Mouse (Mus musculus) hindbrain, embryonic 16.5 days (tissue): Measurements from ENCODE around the gene Large1. TPM values are rescaled to one million over a fixed set of nuclear protein-coding genes. Genes with fewer than 3 reads are reported as not detected.

Experiments
- ATAC-seq: fragments of 200-750 bp; cut with Nextera tagmentation; 2 replicates; pipeline ENCODE4 v1.8.0; 2017; ENCODE audit warnings: moderate TSS enrichment, moderate library complexity
- H3K27ac ChIP-seq: fragments of 300-500 bp; sonication (generic); 2 replicates; pipeline ENCODE4 v1.5.1; 2014; ENCODE audit warnings: low read depth, mild to moderate bottlenecking, control low read depth, low read length, moderate library complexity
- H3K27me3 ChIP-seq: fragments of 300-500 bp; sonication (generic); replicated peaks from 2 replicates; pipeline ENCODE4 v1.6.1; 2014; ENCODE audit warnings: low read length; ENCODE audit not compliant: control insufficient read depth, insufficient read depth
- H3K36me3 ChIP-seq: fragments of 300-500 bp; sonication (generic); 2 replicates; pipeline ENCODE4 v1.6.1; 2014; ENCODE audit warnings: mild to moderate bottlenecking, low read length, moderate library complexity, mixed read lengths; ENCODE audit not compliant: control insufficient read depth, insufficient read depth
- H3K4me1 ChIP-seq: fragments of 300-500 bp; sonication (generic); 2 replicates; pipeline ENCODE4 v1.6.1; 2014; ENCODE audit warnings: low read depth, low read length; ENCODE audit not compliant: control insufficient read depth, insufficient read depth
- H3K4me2 ChIP-seq: fragments of 300-500 bp; sonication (generic); 2 replicates; pipeline ENCODE4 v1.6.1; 2014; ENCODE audit warnings: mild to moderate bottlenecking, low read length, control low read depth, moderate library complexity
- H3K4me3 ChIP-seq: fragments of 300-500 bp; sonication (generic); 2 replicates; pipeline ENCODE4 v1.5.1; 2014; ENCODE audit warnings: mild to moderate bottlenecking, low read length, control low read depth, moderate library complexity
- H3K9ac ChIP-seq: fragments of 300-500 bp; sonication (generic); 2 replicates; pipeline ENCODE4 v1.6.1; 2014; ENCODE audit warnings: low read depth, mild to moderate bottlenecking, control low read depth, low read length, moderate library complexity
- H3K9me3 ChIP-seq: fragments of 300-500 bp; sonication (generic); 2 replicates; pipeline ENCODE4 v1.6.1; 2014; ENCODE audit warnings: mild to moderate bottlenecking, low read length, moderate library complexity; ENCODE audit not compliant: control insufficient read depth
- WGBS: fragments of 180-500 bp; shearing (Covaris S2); extraction: QIAGEN DNeasy Blood & Tissue Kit; methylation state at CpG from one replicate; pipeline ENCODE4 v1.1.7; 2014; 5-methylcytosine and 5-hydroxymethylcytosine counted together
- polyA plus RNA-seq: library from polyadenylated mRNA; unstranded; fragments of >200 nt; fragmentation: Nextera tagmentation; extraction: Ambion mirVana; gene quantifications from 2 replicates; pipeline ENCODE4 v1.2.1, GENCODE M21; 2015

The Large1 gene
- polyA plus RNA-seq, 1 experiment from 2014 or later, result 16.3 TPM

GRCm38 (mm10) chr8:72835863-72836262 is 517.5 kb downstream of the Large1 start:
- no peak overlapping the region for H3K9ac ChIP-seq
- WGBS, result 92% methylated on average over 4 of the region's 4 CpGs
- H3K4me2 ChIP-seq, result no peak overlapping the region
- no peak overlapping the region for H3K27ac ChIP-seq
- no peak overlapping the region for H3K4me3 ChIP-seq
- H3K27me3 ChIP-seq, result no peaks in the 10 kb centered on the region
- ATAC-seq, result no peak
- peaks cover 6% of the 10 kb centered on the region; the same call in 1 of the 2 replicates for H3K36me3 ChIP-seq
- no peaks in the 10 kb centered on the region for H3K9me3 ChIP-seq
- no peaks in the 10 kb centered on the region for H3K4me1 ChIP-seq

- Histone ChIP-seq H3K27ac (no peak overlapping the region), H3K4me1 (no peaks in the 10 kb centered on the region), H3K4me3 (no peak overlapping the region), H3K4me2 (no peak overlapping the region), H3K27me3 (no peaks in the 10 kb centered on the region), H3K9ac (no peak overlapping the region), H3K9me3 (no peaks in the 10 kb centered on the region), H3K36me3 (peaks cover 6% of the 10 kb centered on the region; the same call in 1 of the 2 replicates)
- ATAC-seq, result no peak
- 76% methylated on average over 2 of the region's 2 CpGs for WGBS
Observed at GRCm38 (mm10) chr8:72833112-72833511, 520.2 kb downstream of the Large1 start.

- no peaks in the 10 kb centered on the region for H3K9me3 ChIP-seq
- no peak overlapping the region for H3K27ac ChIP-seq
- no peaks in the 10 kb centered on the region for H3K4me1 ChIP-seq
- no peak overlapping the region for H3K4me3 ChIP-seq
- peaks cover 4% of the 10 kb centered on the region; the same call in 1 of the 2 replicates for H3K36me3 ChIP-seq
- no peak overlapping the region for H3K4me2 ChIP-seq
- no peak overlapping the region for H3K9ac ChIP-seq
- ATAC-seq, result no peak
- no peaks in the 10 kb centered on the region for H3K27me3 ChIP-seq
- 85% methylated on average over 1 of the region's 1 CpGs for WGBS
Observed at GRCm38 (mm10) chr8:72832371-72832770, 521.0 kb downstream of the Large1 start.

- ATAC-seq, result no peak
- WGBS, result 92% methylated on average over 5 of the region's 5 CpGs
- Histone ChIP-seq H3K4me3 (no peak overlapping the region), H3K9ac (no peak overlapping the region), H3K9me3 (no peaks in the 10 kb centered on the region), H3K4me1 (no peaks in the 10 kb centered on the region), H3K4me2 (no peak overlapping the region), H3K27ac (no peak overlapping the region), H3K36me3 (peaks cover 10% of the 10 kb centered on the region), H3K27me3 (no peaks in the 10 kb centered on the region)
Observed at GRCm38 (mm10) chr8:72817655-72818349, 535.5 kb downstream of the Large1 start.

GRCm38 (mm10) chr8:72816679-72817078 is 536.7 kb downstream of the Large1 start:
- Histone ChIP-seq H3K4me2 (no peak overlapping the region), H3K4me1 (no peaks in the 10 kb centered on the region), H3K27me3 (no peaks in the 10 kb centered on the region), H3K4me3 (no peak overlapping the region), H3K36me3 (peaks cover 10% of the 10 kb centered on the region), H3K9me3 (no peaks in the 10 kb centered on the region), H3K9ac (no peak overlapping the region), H3K27ac (no peak overlapping the region)
- ATAC-seq, result no peak

- 85% methylated on average over 7 of the region's 7 CpGs for WGBS
- Histone ChIP-seq H3K9me3 (no peaks in the 10 kb centered on the region), H3K4me1 (no peaks in the 10 kb centered on the region), H3K4me3 (no peak overlapping the region), H3K27me3 (no peaks in the 10 kb centered on the region), H3K4me2 (no peak overlapping the region), H3K9ac (no peak overlapping the region), H3K36me3 (peaks cover 10% of the 10 kb centered on the region), H3K27ac (no peak overlapping the region)
- no peak for ATAC-seq
Observed at GRCm38 (mm10) chr8:72815681-72816080, 537.7 kb downstream of the Large1 start.

- H3K36me3 ChIP-seq, result peaks cover 10% of the 10 kb centered on the region
- no peak overlapping the region for H3K4me2 ChIP-seq
- H3K27me3 ChIP-seq, result no peaks in the 10 kb centered on the region
- no peak for ATAC-seq
- H3K9me3 ChIP-seq, result no peaks in the 10 kb centered on the region
- no peaks in the 10 kb centered on the region for H3K4me1 ChIP-seq
- WGBS, result 86% methylated on average over 3 of the region's 3 CpGs
- H3K27ac ChIP-seq, result no peak overlapping the region
- H3K4me3 ChIP-seq, result no peak overlapping the region
- no peak overlapping the region for H3K9ac ChIP-seq
Observed at GRCm38 (mm10) chr8:72812690-72813089, 540.6 kb downstream of the Large1 start.

- H3K9me3 ChIP-seq, result no peaks in the 10 kb centered on the region; the same call in 1 of the 2 replicates
- 90% methylated on average over 2 of the region's 2 CpGs for WGBS
- no peak overlapping the region for H3K9ac ChIP-seq
- no peak for ATAC-seq
- no peak overlapping the region for H3K4me3 ChIP-seq
- H3K27me3 ChIP-seq, result no peaks in the 10 kb centered on the region
- no peaks in the 10 kb centered on the region for H3K36me3 ChIP-seq
- H3K4me2 ChIP-seq, result no peak overlapping the region
- H3K4me1 ChIP-seq, result no peaks in the 10 kb centered on the region
- no peak overlapping the region for H3K27ac ChIP-seq
Observed at GRCm38 (mm10) chr8:72801583-72801982, 551.8 kb downstream of the Large1 start.

GRCm38 (mm10) chr8:72780644-72781043 is 572.7 kb downstream of the Large1 start:
- Histone ChIP-seq H3K9ac (no peak overlapping the region), H3K4me3 (no peak overlapping the region), H3K9me3 (no peaks in the 10 kb centered on the region), H3K36me3 (no peaks in the 10 kb centered on the region), H3K27me3 (no peaks in the 10 kb centered on the region), H3K27ac (no peak overlapping the region), H3K4me1 (no peaks in the 10 kb centered on the region), H3K4me2 (no peak overlapping the region)
- no peak for ATAC-seq
- whole genome bisulfite sequencing, result 93% methylated on average over 4 of the region's 4 CpGs
